Mouse (Mus musculus): ENCODE data around the gene Ndc1. TPM values are rescaled to one million over a fixed set of nuclear protein-coding genes. Genes with fewer than 3 reads are reported as not detected.
A peak's percentile ranks its signal among the peaks of the same experiment; 100 is the strongest.

The Ndc1 gene
- 7.8 and 9.9 TPM in 2 replicates for polyA plus RNA-seq (2012; rRNA removed)

GRCm38 (mm10) chr4:107367567-107368314 lies at the start of gene Ndc1:
TSS of gene Ndc1 (plus strand) at chr4:107367784.
- TF ChIP-seq POLR2A (IDR thresholded peaks at IDR 0.05; ENCODE audit: borderline replicate concordance, extremely low read depth, low read depth, low read length) = no peak
- peak; percentile 88 for DNase-seq
- Histone ChIP-seq H3K4me1 (ENCODE audit: control insufficient read depth, insufficient read depth, low read length) (no peaks in the 10 kb centered on the region; the same call in 1 of the 2 replicates), H3K4me3 (replicated peaks; ENCODE audit: extremely low read depth, low read depth, low read length) (peak within 1 kb of the TSS; percentile 94)
- under 1% methylated on average over 51 of the region's 51 CpGs for WGBS

GRCm38 (mm10) chr4:107318646-107319045 lies 48.9 kb upstream of the Ndc1 start:
- no peak for TF ChIP-seq POLR2A (IDR thresholded peaks at IDR 0.05; ENCODE audit: borderline replicate concordance, extremely low read depth, low read depth, low read length)
- Histone ChIP-seq H3K4me1 (ENCODE audit: control insufficient read depth, insufficient read depth, low read length) (peaks cover 4% of the 10 kb centered on the region), H3K4me3 (replicated peaks; ENCODE audit: extremely low read depth, low read depth, low read length) (no peak overlapping the region)
- DNase-seq = no peak
- WGBS = 78% methylated on average over 8 of the region's 8 CpGs

GRCm38 (mm10) chr4:107321041-107321440 lies 46.5 kb upstream of the Ndc1 start:
- Histone ChIP-seq H3K4me3 (replicated peaks; ENCODE audit: extremely low read depth, low read depth, low read length) (no peak overlapping the region), H3K4me1 (ENCODE audit: control insufficient read depth, insufficient read depth, low read length) (no peaks in the 10 kb centered on the region)
- DNase-seq = no peak
- 77% methylated on average over 2 of the region's 2 CpGs for WGBS
- no peak for TF ChIP-seq CTCF (IDR thresholded peaks at IDR 0.05; ENCODE audit: insufficient read depth, low read length)
- TF ChIP-seq POLR2A (IDR thresholded peaks at IDR 0.05; ENCODE audit: borderline replicate concordance, extremely low read depth, low read depth, low read length) = no peak

- WGBS = 78% methylated on average over 2 of the region's 2 CpGs
- no peaks in the 10 kb centered on the region for H3K4me1 ChIP-seq (ENCODE audit: control insufficient read depth, insufficient read depth, low read length)
- no peak for TF ChIP-seq CTCF (IDR thresholded peaks at IDR 0.05; ENCODE audit: insufficient read depth, low read length)
- no peak for TF ChIP-seq POLR2A (IDR thresholded peaks at IDR 0.05; ENCODE audit: borderline replicate concordance, extremely low read depth, low read depth, low read length)
These were observed 44.5 kb upstream of the Ndc1 start for GRCm38 (mm10) chr4:107323113-107323512.

GRCm38 (mm10) chr4:107328530-107328929 lies 39.1 kb upstream of the Ndc1 start:
- TF ChIP-seq CTCF (IDR thresholded peaks at IDR 0.05; ENCODE audit: insufficient read depth, low read length) (no peak), POLR2A (IDR thresholded peaks at IDR 0.05; ENCODE audit: borderline replicate concordance, extremely low read depth, low read depth, low read length) (no peak)
- no peak for DNase-seq
- Histone ChIP-seq H3K4me1 (ENCODE audit: control insufficient read depth, insufficient read depth, low read length) (no peaks in the 10 kb centered on the region), H3K4me3 (replicated peaks; ENCODE audit: extremely low read depth, low read depth, low read length) (no peak overlapping the region)
- 93% methylated on average over 8 of the region's 8 CpGs for WGBS

More at GRCm38 (mm10) chr4:107323113-107323512, 44.5 kb upstream of the Ndc1 start:
- no peak for DNase-seq
- H3K4me3 ChIP-seq (replicated peaks; ENCODE audit: extremely low read depth, low read depth, low read length) = no peak overlapping the region

- no peak for DNase-seq
- TF ChIP-seq CTCF (IDR thresholded peaks at IDR 0.05; ENCODE audit: insufficient read depth, low read length) (peak; percentile 36; the same call in 1 of the 2 replicates), POLR2A (IDR thresholded peaks at IDR 0.05; ENCODE audit: borderline replicate concordance, extremely low read depth, low read depth, low read length) (no peak)
- no peaks in the 10 kb centered on the region for H3K4me1 ChIP-seq (ENCODE audit: control insufficient read depth, insufficient read depth, low read length)
- WGBS = 91% methylated on average over 4 of the region's 4 CpGs
- no peak overlapping the region for H3K4me3 ChIP-seq (replicated peaks; ENCODE audit: extremely low read depth, low read depth, low read length)
These were observed 34.1 kb upstream of the Ndc1 start for GRCm38 (mm10) chr4:107333514-107333913.

GRCm38 (mm10) chr4:107336356-107336755 lies 31.2 kb upstream of the Ndc1 start:
- Histone ChIP-seq H3K4me1 (ENCODE audit: control insufficient read depth, insufficient read depth, low read length) (no peaks in the 10 kb centered on the region), H3K4me3 (replicated peaks; ENCODE audit: extremely low read depth, low read depth, low read length) (no peak overlapping the region)
- no peak for TF ChIP-seq CTCF (IDR thresholded peaks at IDR 0.05; ENCODE audit: insufficient read depth, low read length)
- no peak for TF ChIP-seq POLR2A (IDR thresholded peaks at IDR 0.05; ENCODE audit: borderline replicate concordance, extremely low read depth, low read depth, low read length)
- 72% methylated on average over 8 of the region's 8 CpGs for WGBS
- no peak for DNase-seq

- 87% methylated on average over 5 of the region's 5 CpGs for WGBS
- Histone ChIP-seq H3K4me3 (replicated peaks; ENCODE audit: extremely low read depth, low read depth, low read length) (no peak overlapping the region), H3K4me1 (ENCODE audit: control insufficient read depth, insufficient read depth, low read length) (no peaks in the 10 kb centered on the region)
- no peak for TF ChIP-seq CTCF (IDR thresholded peaks at IDR 0.05; ENCODE audit: insufficient read depth, low read length)
- TF ChIP-seq POLR2A (IDR thresholded peaks at IDR 0.05; ENCODE audit: borderline replicate concordance, extremely low read depth, low read depth, low read length) = no peak
- no peak for DNase-seq
These were observed 30.1 kb upstream of the Ndc1 start for GRCm38 (mm10) chr4:107337455-107337854.

GRCm38 (mm10) chr4:107341354-107341753 lies 26.2 kb upstream of the Ndc1 start:
- 78% methylated on average over 5 of the region's 5 CpGs for whole genome bisulfite sequencing
- Histone ChIP-seq H3K4me3 (replicated peaks; ENCODE audit: extremely low read depth, low read depth, low read length) (no peak overlapping the region), H3K4me1 (ENCODE audit: control insufficient read depth, insufficient read depth, low read length) (no peaks in the 10 kb centered on the region)
- no peak for DNase-seq
- TF ChIP-seq CTCF (IDR thresholded peaks at IDR 0.05; ENCODE audit: insufficient read depth, low read length) (no peak), POLR2A (IDR thresholded peaks at IDR 0.05; ENCODE audit: borderline replicate concordance, extremely low read depth, low read depth, low read length) (no peak)

- Histone ChIP-seq H3K4me1 (ENCODE audit: control insufficient read depth, insufficient read depth, low read length) (no peaks in the 10 kb centered on the region), H3K4me3 (replicated peaks; ENCODE audit: extremely low read depth, low read depth, low read length) (no peak overlapping the region)
- DNase-seq = no peak
- WGBS = 83% methylated on average over 7 of the region's 7 CpGs
- no peak for TF ChIP-seq CTCF (IDR thresholded peaks at IDR 0.05; ENCODE audit: insufficient read depth, low read length)
- TF ChIP-seq POLR2A (IDR thresholded peaks at IDR 0.05; ENCODE audit: borderline replicate concordance, extremely low read depth, low read depth, low read length) = no peak
These were observed 23.0 kb upstream of the Ndc1 start for GRCm38 (mm10) chr4:107344612-107345011.

Measured in lung, adult 2 months (tissue).